Mouse (Mus musculus) cerebellum, postnatal 10 days (tissue): Measurements from ENCODE around the gene Mad1l1.

ENCODE experiments used
- DNase-seq, 2 experiments: peaks; one replicate each; pipeline ENCODE4 v3.0.0; 2021; ENCODE audit warnings: mixed read lengths in 2 of 2

Gene Mad1l1

DNA sequence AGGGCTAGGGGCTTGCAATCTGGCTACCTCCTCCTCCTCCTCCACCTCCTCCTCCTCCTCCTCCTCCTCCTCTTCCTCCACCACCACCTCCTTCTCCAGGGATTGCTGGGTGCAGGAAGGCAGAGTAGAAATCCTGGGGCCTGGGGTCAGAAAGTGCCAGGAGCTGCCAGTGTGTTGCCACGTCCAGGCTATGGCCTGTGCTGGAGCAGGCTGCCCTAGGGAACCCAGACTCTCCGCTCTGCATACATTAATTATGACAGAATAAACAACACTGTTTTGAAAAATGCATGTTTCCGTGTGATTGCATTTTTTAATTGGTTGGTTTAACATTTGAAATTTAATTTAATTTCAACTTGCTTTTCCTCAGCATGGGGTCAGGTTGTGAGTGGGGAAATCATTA is 285.7 kb downstream of the Mad1l1 start:
- DNase-seq: no peak

DNA sequence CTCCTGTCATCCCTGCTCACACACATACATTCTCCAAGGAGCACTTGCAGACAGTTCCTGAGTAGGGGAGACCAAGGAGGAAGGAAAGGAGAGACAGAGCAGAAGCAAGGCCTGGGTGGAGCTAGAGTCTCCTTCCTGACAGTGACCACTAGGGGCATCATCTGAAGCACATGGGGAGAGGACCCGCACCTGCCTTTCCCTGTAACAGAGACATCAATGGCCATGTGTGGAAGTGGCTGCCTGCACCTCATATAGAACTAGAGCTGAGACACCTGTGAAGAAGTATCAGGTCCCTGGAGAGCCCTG is 286.4 kb downstream of the Mad1l1 start:
- DNase-seq: peak in 1 of 2 experiments; percentile 31

DNA sequence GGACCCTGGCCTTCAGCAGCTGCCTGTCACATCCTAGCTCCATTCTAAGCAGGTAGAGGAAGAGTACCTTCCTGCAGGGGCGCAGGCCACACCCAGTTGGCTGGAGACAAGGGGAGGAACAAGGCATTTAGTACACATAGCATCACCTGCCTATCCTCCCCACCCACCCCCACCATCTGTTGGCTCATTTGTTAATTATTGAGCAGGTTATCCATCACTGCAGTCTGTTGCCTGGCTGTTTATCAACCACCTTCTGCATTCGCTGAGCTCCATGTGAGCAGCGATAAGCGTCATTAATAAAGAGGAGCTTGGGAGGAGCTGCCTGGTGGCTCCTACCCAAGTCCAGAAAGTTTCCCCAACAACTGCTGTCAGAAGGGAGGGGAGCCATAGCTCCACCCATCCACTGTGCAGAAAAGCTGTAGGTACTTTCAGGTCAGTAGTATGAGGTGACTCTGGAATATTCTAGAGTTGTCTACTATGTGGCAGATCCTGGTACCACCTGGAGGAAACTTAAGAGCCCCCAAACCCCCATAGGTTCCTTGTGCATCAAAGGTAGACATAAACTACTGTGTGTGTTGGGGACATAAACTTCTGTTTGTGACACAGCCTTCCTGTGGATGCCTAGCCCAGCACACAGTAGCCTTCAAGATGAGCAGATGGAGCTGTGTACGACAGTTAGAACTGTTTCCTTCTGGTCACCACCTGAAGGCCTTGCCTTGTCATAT is 286.9 kb downstream of the Mad1l1 start:
- DNase-seq: no peak

DNA sequence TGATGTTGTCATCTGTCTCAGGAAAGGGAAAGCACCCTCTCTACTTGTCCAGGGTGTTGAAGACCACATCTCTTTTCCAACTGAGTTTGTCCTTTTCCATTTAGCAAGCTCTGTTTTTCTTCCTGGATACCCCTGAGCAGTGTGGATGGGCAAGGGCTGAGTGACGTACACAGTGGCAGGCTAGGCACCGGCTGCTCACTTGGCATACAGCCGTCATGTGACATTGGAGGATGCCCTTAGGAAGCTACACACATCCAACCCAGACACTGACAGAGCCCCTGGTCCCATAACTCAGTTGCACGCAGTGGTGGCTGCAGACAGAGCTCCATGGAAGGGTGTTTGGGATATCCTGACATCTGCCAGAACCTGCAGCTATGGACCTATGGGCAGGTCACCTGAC is 295.0 kb downstream of the Mad1l1 start:
- DNase-seq: peak; percentile 74 to 77

DNA sequence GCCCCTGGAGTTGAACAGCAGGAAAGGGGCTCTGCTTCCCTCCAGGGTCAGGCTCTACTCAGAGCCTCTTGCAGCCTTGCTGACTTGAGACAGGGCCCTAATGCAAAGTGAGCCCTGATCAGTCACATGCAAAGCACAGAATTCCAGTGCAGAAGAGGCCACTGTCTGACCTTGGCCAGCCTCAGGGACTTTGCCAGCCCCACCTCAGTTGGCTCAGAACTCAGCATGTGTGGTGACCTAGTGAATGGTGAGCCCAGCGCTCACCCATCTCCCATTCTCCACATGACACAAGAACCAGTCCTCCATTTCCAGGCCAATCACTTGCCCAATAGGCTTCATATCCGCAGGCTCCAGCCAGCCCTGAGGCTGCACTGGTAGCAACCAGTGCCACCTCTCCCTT is 296.1 kb downstream of the Mad1l1 start:
- no peak for DNase-seq

DNA sequence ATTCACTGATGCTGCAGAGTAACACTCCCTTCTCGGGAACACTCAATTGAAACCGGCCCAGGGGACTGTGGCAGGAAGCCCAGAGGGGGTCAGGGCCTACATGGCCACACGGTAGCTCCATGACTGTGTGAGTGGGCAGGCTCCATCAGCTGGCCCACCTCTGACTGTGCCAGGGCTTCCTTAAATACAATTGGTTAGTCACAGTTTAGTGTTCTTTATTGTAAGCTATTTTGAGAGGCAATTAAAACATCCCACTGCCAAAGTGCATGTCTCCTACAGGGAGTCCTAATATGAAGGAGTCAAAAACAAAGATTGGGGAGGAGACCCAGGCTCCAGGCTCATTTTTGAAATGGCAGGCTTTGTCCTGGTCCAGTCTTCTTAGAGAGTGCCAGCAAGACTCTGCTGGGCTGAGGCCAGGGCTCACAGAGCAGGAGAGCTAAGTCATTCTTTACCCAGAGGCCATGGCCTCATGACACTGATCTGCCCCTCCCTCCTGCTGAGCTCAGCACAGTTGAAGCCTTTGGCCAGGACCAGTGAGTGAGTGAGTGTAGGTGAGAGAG is 297.3 kb downstream of the Mad1l1 start:
- DNase-seq: peak; percentile 53 to 68

DNA sequence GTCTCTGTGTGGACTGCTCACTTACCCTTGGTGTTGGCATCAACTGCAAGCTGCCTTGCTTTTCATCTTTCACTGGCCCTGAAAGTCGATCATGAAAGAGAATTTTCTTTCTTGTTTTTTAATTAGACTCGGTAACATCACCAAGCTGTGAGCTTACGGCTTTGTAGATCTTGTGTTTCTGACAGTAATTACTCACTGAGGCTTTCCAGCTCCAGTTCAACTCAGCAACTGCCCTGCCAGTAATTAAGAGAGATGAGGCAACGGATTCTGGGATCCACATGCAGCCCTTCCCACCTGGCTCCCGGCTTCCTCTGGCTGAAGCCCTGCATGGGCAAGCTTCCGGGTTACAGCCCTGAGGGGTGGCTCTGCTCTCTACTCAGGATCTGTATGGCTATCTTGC is 298.5 kb downstream of the Mad1l1 start:
- no peak for DNase-seq

DNA sequence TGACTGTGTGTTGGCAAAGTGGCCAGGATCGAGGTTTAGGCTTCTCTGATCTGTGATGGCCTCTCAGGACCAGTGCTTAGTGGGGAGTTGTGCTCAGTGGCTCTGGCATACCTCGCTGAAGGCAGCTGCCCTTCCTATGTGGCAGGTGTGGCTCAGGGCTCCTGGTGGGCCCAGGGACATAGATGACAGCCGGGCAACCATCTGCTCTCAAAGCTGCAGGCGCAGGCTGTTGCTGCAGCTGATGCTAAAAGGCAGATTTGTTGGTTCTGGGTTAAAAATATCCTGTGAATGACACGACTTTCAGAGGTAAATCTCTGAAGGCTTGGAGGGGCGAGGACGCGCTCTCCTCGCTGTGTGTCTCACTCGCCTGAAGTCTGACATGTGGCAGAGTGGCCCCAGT is 299.6 kb downstream of the Mad1l1 start:
- peak; percentile 77 to 83 for DNase-seq

DNA sequence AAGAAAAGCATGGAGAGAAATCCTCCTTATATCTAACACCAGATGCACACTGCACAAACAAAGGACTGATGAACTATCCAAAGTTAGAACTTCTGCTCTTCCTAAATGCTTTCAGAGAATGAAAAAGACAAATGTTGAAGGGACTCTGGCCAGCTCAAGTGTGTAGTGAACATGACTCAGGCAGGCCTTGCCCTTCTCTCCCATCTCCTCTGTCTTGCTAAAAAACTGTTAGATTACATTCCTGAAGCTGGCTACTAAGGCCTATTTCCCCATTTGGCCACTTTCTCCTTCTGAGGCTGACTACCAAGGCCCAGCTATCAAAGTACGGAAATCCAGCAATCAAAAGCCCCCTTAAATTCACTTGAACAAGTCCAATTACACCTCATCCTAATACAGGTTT is 301.7 kb downstream of the Mad1l1 start:
- no peak for DNase-seq

DNA sequence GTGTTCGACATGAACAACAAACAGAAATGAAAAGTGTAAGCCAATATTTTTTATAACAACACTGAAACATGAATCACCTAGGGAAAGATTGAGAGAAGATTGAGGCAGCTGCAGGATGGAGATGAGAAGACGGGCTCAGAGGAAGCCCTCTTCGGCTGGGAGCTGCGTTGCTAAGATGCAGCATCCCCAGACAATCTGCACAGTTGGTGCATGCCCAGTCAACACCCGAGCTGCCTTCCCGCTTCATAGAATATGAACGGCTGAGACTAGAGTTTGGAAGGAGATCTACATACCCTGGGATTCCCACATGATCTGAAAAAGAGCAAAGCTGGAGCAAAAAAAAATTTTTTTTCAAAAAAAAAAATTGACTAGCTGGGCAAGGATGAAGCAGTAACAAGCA is 302.6 kb downstream of the Mad1l1 start:
- no peak for DNase-seq

DNA sequence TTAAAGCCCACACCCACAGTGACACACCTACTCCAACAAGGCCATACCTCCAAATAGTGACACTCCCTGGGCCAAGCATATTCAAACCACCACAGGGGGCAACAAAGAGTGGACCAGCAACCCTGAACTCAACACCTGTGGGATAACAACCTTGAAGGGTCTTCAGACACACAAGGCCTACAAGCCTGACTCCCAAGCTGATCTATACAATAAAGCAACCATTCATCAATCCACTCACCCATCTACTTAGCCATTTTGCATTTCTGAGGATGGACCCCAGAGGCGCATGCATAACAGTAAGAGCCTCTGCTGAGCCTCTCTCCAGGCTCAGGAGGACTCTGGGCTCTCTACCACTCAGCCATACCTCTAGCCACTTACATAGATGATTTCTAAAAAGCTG is 304.5 kb downstream of the Mad1l1 start:
- DNase-seq: no peak

DNA sequence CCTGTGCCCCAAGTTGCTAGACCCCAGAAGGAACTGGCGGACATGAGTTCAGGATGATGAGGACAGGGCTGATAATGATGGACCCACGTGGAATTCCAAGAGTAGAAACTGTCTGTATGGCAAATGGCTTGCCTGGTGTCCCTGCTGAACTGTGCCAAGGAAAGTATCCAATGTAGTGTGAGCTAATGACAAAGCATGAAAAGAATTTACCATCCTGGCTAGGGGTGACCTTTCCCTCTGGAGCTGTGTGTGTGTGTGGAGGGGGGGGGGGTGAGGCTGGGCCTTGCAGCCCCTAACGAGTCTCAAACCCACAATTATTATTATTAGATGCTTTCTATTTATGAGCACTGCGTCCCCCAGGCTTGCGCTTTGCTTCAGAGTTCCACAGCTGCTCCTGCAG is 307.7 kb downstream of the Mad1l1 start:
- DNase-seq: no peak

DNA sequence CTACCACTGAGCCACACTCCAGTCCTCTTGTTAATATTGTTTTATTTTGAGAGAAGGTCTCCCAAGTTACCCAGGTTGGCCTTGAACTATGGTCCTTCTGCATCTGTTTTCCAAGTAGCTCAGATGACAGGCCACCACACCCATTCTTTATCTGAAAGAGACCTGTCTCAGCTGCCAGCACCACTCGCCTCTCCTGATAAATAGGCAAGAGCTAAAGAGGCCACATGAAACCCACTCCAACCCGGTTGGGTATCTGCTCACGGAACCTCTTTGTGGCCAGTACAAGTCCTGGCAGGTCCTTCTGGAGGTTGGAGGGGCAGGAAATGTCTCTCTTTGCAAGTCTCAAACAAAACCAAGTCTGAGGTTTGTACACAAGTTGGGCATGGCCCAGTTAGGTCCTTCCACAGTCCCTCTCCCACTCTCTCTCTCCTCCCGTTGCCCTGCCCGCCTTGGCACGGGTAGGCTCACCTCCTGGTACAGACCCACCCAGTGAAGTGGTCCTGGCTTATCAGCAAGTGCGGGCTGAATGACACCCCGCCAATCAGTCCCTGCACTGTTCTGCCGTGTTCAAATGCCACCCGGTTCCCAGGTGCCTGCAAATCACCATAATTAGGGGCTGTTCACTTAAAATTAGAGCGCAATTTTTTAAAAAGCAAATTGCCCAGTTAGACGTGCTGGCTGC is 308.9 kb downstream of the Mad1l1 start:
- DNase-seq: no peak

DNA sequence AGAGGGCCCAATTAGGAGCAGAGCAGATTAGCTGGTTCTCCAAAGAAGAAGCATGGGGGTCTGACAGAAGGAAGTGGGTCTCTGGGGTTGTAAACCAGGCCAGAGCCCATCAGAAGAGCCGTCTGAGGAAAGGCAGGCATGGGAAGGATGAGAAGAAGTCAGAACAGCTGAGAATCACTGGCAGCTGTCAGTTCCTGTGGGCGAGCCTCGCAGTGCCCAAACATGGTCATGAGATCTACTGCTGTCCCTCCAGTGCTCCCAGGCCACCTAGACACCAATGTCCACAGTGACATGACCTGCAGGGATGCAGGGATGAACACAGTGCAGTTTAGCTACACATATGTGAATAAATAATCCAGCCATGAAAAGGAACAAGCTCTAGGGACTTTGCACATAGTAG is 310.9 kb downstream of the Mad1l1 start:
- DNase-seq: no peak

DNA sequence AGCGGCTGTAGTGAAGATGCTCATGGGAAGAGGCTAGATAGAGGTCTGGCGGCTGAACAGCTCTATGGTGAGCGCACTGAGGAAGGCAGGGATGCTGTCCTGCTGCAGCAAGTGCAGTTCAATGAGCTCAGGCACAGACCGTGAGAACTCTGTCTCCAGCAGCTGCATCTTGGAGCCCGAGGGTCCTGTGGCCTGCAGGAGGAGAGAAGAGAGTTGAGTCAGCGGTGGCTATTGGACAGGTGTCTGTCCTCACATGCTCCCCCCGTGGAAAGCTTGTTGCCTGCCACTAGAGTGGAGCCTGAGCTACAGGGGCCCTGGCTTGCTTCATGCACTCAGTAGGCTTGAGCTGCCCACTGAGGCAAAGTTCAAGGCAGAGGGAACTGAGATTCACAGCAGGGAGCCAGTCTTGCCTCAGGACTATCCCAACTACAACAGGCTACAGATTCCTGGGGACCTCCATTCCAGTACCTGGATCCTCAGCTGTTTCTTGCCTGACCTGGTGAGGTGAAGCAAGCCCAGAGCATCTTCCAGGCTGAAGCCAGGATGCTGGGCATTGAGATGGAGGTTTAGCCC is 312.2 kb downstream of the Mad1l1 start:
- DNase-seq: no peak

DNA sequence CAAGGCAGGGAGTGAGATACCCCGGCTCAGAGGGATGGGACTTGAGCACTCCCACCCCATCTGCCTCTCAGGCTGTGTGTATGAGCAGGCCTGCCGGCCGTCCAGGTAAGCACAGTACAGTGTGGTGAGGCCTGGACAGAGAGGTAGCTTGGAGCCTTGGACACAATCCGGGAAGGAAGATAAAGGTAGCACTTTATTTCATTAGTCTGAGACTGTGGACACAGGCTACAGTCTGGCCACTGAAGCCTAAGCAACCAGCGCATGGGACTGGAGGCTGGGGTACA is 312.9 kb downstream of the Mad1l1 start:
- no peak for DNase-seq

DNA sequence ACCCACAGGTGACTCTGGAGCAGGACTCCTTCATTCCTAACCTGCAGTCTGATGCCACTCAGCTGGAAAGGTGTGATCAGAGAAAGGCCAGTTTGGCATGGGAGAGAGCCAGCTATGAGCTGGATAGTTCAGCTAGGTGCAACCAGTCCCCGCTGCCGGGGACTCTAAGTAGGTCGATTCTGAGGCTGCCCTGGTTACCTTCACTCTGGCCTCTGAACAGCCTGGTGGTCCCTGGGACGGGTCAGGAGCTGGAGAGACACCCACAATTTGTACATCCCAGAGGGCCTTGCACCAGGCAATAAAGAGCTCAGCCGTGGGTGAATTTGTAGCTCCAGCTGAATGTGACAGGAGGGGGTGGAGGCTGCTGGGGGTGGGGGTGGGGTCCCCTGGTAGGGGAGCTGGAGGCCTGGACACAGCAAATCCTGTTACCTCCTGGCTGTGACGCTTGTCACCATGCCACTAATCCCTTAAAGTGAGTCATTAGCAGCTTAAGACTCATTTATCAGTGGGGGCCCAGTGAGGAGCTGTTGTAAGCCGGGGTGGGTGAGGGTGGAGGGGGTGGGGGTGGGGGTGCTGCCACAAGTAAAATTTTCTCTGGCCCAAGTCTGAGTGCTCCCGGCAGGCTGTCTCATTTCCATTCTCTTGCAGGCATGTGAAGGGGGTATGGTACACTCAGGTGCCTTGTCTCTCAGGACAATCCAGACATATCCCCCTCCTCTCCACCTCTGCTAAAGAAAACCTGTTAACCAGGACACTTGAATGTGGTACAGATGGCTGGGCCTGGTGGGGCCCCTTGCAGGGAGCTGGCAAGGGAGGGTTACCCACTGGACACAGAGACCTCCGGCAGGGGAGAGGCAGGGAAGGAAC is 313.5 kb downstream of the Mad1l1 start:
- no peak for DNase-seq

DNA sequence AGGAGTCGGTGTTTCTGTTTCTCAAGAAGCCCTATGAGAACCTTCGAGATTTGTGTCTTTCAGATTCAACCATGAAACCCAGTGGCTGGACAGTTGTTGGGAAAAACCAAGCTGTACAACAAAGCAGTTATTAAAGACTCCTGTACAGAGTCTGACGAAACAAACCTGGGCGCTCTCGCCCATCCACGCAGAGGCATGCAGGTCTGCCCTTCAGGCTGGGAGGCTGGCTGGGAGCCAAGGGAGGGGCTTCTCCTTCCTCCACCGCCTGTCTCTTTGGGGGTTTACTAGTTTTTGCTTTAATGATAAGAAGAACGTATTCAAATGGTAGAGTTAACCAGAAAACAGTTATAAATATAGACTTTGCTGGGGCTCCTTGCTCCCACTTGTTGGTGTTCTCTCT is 314.5 kb downstream of the Mad1l1 start:
- DNase-seq: no peak

DNA sequence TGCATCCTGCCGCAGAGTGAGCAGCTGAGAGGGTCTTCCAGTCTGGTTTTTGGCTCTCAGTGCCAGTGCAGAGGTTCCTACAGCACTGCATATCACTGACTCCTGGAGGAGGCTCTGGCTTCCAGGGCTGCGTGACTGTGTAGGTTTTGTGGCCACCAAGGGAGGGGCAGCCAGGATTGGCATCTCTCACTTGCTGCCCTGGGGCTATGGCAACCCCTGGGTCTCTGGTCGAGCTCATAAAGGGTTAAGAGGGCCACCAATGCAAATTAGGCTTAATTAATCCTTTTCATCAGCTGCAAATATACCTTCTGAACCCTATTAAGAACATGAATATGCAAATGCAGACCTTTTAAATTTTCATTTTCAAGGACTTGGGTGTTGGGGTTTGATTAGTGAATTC is 318.8 kb downstream of the Mad1l1 start:
- DNase-seq: no peak

DNA sequence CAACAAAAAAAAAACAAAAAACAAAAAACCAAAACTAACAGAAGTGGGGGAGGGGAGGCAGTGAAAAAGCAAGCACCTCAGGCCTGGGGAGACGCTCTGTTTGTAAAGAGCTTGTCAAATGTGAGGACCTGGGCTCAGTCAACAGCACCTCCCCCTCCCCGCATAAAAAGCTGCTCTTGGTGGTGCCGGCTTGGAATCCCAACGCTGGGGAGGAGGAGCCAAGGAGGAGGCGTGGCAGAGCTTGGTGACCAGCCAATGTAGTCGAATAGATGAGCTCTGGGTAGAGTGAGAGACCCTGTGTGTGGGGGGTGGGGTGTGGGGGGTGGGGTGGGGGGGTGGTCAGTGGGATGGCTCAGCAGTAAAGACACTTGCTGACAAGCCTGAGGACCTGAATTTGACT is 322.4 kb downstream of the Mad1l1 start:
- DNase-seq: no peak

DNA sequence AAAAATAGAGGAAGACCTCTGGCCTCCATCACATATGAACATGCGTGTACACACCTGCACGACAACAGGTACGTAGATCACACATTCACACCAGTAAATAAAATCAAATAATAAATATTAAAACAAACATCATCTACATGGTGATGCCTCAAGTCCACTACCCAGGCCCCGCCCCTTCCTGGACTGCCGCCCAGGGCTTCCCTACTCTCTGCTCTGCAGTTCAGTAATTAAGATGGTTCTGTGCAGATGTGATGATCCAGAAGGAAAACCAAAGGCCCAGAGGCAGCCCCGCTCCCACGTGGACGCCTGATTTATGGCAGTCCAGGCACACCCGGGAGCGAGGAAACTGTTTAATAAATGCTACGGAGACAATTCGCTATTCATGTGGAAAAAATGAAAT is 323.0 kb downstream of the Mad1l1 start:
- DNase-seq: peak; percentile 56 to 60

DNA sequence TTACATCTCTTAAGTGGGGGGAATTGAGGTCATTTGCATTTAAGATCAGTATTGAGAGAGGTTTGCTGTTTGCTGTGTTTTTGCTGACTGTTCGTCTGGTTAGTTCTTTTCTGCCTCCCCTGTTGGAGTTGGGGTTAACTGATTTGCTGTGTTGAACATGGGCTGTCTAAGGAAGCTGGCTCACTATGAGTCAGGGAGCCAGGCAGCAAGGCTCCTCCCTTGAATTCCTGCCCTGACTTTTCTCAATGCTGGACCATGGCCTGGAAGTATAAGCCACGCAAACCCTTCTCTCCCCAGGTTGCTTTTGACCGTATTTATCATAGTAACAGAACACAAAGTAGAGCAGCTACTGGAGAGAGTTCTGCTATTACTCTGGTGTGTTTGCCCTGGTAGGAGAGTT is 329.8 kb downstream of the Mad1l1 start:
- DNase-seq: no peak

DNA sequence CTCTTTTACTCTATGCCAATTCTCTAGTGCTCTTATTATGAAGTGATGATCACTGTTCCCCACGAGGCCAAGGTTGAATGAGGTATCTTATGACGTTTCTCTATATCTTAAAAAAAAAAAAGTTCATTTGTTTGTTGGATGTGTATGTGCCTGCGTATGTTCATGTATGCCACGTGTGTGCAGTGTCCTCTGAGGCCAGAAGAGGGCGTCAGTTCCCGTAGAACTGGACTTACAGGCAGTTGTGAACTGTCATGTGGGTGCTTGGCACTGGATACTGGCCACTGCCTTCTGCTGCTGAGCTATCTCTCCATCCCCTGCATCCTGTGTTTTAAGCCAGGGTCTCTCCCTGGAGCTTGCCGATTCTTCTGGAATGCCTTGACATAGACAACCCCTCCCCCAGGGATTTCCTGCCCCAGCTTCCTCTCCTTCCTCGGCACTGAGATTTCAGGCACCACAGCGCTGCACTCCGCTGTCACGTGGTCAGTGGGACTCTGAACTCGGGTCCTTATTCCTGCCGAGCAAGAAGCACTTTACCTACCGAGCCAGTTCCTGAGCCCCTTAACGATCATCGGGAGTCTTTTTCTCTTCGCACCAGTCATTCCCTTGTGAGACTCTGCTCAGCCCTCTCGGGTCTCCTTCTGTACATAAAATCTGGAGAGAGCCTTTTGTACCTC is 336.1 kb downstream of the Mad1l1 start:
- DNase-seq: no peak
